Mouse (Mus musculus) cerebellum, adult (tissue): ENCODE results near the gene Ehd4.

Experiments used
- ATAC-seq: cut with Nextera tagmentation; 2 replicates; pipeline ENCODE4 v1.9.2; 2017; ENCODE audit warnings: mild to moderate bottlenecking, moderate library complexity, mixed read lengths; ENCODE audit not compliant: insufficient number of reproducible peaks, low FRiP score, low TSS enrichment

The Ehd4 gene

DNA sequence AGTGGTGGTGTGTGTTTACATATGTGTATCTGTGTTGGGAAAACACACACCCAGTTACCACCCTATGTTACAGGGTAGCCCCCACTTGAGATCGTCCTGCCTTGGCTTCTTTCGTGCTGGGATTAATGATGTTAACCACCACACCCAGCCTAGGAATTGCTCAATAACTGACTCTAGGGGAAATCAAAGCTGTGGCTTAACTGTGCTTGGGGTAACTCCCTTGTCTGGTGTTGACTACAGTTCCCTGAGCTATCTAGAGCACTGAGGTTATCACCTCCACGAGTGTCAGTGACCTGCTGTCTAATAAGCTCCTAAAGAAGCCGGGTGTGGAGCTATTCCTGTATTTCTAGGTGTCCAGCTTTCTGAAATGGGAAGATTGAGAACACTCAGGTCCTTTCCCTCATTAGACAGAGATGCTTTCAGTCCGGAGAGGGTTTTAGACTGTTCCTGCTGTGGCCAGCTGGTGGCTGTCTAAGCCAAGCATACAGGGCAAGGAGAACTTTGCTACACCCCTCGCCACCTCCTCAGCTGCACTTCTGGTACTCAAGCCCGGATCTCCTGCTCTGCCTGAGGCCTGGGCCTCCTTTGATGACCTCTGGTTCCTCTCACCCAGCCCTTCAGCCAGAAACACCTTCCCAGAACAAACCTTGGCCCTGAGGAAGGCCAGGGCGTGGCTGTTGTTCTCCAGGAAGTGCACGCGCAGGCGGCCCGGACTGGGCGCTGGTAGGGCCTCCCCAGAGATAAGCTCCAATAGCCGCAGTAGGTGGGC, 69.6 kb downstream of the Ehd4 start:
- ATAC-seq = no peak

DNA sequence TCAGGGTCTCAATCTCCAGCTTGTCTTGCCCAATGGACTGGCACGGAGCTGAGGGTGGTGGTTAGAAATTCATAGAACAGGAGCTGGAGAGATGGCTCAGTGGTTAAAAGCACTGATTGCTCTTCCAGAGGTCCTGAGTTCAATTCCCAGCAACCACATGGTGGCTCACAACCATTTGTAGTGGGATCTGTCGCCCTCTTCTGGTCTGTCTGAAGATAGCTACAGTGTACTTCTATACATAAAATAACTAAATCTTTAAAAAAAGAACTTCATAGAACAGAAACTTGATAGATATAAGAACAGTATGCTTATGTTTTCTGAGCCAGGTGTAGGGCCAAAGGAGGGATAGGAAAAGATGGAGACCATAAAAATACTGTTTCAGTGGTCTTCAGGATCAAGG, 72.0 kb downstream of the Ehd4 start:
- no peak for ATAC-seq

DNA sequence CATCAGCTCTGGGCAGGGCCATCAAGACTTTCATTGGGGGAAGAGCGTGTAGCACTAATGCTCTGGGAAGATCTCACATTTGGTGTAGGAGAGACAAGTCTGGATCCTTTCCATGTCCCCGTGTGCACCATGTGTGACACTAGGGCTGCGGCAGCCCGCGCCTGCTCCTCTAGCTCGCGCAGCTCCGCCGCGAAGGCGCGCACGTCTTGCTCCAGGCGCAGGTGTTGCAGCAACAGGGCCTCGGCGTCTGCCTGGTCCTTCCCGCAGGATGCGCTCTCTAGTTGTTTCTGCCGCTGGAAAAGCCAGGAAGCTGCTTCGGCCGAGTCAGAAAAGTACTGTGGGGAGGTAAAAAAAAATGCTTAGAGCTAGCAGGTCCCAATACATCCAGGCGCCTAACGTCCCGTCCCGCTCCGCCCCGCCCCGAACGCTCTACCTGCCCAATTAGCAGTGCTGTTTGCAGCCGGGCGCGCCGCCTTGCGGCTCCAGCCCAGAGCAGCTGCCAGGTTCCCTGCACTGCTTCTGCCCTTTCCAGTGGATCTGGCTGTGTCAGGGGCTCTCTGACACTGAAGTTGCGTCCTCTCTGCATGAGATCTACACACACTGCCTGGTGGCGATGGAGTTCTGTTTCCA, 78.2 kb downstream of the Ehd4 start:
- ATAC-seq = peak; percentile 67

DNA sequence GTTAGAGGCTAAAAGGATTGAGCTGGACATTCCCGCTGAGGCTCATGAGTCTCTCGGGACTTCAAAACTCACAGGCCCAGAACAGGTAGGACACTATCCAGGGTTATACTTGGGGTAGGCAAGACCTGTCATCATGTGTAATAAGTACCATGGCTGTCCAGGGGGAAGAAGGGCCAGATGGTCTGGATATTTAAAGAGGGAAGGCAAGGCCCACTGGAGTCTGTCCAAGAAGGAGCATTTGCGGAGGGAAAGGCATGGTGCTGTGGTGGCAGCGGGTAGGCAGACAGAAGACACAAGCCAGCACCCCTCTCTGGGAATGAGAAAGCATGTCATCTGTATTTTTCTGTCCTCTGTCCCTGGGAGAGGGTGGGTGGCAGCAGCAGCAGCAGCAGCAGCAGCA, 80.3 kb downstream of the Ehd4 start:
- no peak for ATAC-seq

DNA sequence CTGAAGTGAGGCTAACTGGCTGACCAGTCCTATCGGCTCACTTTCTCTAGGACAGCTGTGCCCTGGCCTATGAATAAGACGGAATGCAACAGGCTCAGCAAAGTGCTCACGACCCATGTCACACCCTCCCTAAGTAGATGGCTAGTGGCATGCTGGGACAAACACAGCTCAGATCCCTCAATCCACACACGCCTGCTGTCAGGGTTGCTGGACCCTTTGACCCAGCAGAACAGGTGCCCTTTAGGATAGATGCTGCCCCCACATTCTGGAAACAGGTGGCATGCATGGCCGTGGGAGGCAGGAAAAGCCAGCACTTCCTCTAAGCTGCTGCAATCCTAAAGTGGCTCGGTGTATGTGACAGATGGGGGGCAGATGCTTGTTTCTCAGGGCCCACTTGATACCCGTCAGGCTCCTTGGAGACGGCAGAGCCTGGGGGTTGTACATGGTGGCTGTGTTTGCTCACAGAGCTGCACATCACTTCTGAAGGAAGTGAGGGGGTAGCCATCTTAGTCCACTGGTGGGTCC, 84.9 kb downstream of the Ehd4 start:
- ATAC-seq = no peak

DNA sequence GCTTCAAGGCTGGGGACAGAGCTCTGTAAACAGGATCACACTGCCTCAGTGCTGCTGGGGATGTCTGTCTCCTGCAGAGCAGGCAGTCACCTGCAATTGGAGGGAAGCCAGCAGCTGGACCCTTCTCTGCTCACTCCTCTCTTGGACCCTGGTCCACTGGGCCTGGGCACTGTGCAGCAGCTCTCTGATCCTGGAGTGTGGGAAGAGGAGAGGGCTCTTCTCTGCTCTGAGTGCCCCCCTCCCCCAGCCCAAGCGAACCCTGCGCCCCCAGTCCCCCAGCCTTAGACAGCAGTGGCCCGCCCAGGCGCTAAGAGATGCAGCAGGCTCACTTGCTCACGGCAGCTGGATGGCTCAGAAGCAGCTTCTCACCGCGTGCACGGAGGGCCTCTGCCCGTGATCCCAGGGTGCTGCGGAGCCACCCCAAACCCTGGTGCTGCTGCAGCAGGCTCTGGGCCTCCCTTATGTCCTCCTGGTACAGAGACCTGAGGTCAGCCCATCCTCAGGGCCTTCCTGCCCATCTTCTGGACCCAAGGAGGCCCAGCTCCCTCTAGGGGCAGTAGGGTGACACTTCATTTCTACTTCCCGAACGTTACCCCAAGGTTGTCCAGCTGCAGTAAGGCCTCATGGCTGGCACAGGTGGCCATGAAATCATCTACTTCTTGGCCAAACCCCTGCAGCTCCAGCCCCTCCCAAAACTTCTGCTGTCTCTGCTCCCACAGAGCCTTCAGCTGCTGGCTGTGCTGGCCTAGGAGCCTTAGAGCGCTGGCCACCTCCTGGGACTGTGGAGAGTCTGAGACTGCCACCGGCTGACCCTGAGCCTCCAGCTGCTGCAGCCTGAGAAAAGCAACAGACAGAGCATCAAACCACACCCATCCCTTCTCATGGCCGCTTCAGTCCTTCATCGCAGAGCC, 85.6 kb downstream of the Ehd4 start:
- peak; percentile 47; the same call in 1 of the 2 replicates for ATAC-seq

DNA sequence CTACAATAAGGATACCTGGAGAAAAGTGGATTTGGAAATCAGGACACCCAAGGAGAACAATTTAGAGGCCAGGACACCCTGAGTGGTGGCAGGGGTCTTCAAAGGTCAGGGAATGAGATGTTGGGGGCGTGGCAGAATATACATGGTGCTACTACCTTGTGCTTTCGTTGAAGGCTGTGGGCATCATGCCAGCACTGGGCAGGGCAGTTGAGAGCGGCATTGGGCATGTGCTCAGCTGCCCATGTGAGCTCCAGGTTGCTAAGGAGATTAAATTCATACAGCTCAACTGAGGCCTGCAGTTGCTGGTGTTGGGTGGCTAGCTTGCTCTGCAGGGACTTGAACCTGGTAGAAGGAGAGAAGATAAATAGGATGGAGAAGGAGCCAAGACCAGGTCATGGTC, 88.2 kb downstream of the Ehd4 start:
- no peak for ATAC-seq

DNA sequence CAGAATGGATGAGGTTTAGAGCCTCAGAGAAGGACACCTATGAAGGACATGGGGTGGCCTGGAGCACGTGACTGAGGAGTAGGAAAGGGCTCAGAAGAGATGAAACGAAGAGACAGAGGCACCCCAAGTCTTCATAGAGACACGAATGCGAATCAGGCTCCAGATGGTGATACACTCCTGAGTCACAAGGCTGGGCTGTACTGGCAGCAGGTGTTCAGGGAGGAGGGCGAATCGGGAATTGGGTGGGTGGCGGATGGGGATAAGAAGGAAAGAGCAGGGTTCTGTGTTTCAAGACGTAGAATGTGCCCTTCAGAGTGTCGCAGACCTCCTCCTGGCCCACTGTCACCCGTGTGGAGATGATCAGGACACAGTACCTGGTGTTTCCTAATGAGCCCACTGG, 89.2 kb downstream of the Ehd4 start:
- ATAC-seq = no peak

DNA sequence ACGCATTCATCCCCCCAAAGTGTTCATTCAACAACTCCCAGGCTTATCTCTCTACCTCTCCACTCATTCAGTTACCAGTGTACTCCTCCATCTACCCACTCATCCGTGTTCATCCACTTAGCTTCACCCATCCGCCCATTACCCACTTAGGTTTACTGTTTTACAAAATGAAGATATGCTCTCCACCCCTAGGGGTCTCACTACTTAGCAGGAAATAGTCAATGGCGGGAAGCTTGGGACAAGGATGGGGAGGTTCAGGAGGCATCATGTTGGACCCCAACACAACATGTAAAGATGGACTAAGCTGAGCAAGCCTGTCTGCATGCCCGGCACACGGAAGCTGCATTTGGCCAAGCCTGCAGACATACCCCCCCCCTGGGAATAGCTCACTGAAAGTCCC, 89.8 kb downstream of the Ehd4 start:
- ATAC-seq = no peak

DNA sequence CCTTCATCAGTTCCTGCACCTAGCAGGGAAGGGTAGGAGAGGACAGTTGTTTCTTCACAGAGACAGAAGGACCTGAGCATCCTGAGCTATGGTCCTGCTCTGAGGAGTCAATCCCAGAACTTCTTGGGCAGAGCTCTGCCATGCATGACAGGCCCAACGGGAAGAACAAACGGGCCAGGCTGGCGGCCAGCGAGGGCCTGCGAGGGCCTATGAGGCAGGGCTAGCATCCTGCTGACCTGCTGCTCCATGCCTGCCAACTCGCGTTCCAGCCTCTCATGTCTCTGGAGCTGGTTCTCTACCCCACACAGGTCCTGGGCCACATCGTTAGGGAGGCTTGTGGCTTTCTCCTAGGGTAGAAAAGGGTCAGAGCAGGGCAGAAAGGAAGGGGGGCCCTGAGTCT, 92.2 kb downstream of the Ehd4 start:
- no peak for ATAC-seq

DNA sequence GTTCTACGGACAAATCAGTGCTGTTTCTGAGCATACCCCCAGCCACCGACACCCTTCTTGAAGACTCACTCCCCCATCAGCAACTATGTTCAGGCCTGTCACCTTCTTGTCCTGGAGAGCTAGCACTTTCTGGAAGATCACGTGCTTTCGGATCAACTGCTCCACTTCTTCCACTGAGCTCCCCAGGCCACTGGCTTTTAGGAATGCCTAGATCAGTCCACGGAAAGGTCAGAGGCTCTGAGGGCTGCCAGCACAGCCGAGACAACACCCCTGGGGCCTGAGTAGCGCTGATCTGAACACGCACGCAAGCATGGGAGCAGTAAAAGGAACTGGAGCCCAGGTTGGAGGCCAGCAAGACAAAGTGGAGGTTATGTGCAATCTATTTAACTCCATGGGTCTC, 93.8 kb downstream of the Ehd4 start:
- no peak for ATAC-seq

DNA sequence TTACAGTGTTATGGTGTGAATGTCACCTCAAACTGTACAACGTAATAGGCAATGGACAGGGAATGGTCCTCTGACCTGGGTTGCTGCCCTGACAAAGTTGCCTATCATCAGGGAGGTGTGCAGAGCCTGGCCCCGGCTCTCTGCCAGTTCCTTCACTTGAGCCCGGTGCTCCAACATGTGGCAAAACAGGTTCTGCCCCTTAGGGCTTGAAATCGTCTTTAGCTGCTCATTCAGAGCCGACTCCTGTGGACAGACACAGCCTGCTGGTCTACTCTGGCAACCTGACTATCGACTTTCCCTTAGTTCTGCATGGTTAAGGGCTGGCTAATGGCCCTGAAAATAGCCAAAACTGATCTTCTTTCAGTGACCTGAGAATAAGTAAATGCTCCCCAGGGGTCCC, 94.2 kb downstream of the Ehd4 start:
- ATAC-seq = no peak

DNA sequence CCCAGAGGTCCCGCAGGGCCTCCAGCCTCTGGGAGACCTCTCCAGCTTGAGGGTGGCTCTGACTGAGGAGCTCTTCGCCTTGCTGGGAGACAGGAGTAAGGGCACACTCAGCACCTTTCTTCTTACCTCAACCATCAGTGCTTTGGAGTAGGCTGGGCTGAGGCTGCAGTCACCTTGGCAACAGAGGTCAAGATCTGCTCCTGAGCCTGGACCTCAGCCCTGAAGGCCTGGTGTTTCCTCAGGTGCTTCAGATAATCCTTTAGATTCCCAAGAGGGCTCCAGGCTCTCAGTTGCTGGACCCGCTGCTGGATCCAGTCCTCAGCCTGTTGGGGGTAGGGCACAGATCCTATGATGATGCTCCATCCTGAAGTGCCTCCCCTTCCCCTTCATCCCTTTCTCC, 94.9 kb downstream of the Ehd4 start:
- ATAC-seq = no peak

DNA sequence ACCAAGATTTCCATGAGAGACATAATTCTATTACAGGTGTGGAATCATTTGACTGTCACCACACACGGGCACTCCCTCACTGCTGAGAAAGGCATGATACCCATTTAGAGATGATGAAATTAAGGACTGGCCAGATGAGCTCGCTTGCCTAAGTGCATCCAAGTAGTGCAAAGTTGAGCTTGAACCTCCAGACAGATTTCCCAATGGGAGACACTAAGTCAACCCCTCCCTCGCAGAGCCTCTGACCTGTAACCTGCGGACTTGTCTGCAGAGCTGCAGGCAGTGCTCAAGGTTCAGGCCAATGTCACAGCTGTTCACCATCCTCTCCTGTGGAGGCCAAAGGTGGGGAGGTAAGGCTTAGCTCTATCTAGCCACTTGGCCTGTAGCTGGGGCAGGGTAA, 95.6 kb downstream of the Ehd4 start:
- no peak for ATAC-seq

DNA sequence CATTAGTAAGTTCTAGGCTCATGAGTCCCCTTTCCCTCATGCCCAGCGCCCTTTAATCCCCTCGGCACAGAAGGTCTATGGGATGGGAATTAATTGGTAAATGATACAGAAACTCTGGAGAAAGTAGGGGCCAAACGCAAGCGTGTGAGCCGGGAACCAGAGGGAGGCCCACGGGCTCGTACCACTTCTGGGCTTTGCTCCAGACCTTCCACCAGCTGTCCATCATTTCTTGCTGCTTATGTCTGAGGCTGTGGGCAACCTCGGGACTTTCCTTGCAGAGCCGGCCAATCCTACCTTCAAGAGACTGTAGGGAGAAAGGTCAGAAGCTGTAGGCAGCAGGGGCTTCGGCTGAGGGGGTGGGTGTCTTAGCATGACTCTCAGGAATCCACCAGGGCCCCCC, 98.5 kb downstream of the Ehd4 start:
- ATAC-seq = no peak

DNA sequence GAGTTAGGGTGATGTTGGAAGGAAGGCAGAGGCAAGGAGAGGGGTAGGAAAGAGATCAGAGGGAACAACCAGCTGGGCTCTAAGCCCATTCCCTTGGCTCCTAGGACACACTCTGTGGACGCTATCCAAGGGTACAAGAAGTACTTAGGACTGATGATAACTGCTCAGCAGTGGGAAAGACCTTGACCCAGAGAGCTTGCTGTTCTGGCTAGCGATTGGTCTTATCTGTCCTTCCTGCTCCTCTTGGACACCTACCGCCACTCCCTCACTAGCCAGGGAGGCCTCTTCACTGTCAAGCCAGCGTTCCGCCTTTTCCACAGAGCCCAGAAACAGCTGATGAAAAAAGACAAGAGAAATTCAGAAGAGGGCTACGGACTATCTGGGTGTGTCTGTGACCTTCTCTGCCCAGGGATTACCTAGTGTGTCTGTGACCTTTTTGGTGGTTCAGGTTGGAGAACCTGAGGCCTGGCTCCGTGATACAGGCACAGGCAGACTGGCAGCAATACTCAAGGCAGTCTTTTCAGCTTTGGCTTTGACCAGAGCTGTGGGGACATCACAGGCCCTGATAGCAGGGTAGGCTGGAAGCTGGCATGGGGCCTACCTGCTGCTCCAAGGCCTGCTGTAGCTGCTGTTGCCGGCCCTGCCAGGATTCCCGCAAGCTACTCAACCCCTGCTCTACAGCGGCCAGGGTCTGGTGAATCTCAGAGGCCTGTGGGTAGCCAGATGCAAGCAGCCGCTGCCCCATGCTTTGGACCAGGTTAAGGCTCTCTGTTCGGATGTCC, 99.4 kb downstream of the Ehd4 start:
- ATAC-seq = no peak

DNA sequence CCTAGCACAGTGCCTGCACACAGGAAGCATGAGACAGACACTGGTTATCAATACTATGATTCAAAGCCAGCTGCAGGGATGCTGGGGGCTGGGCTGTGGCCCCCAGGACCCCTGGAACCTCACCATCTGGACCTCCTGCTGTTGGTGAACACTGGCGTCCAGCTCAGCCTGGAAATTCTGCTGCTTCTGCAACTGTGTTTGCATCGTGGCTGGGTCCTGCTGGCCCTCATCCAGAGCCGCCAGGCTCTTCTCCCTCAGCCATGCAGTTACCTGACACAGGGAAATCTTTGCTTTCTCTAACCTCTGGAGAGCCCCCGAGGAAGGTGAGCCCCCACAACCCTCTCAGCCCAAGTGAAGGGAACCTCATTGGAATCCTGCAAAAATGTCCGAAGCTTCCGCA, 103.0 kb downstream of the Ehd4 start:
- ATAC-seq = no peak

DNA sequence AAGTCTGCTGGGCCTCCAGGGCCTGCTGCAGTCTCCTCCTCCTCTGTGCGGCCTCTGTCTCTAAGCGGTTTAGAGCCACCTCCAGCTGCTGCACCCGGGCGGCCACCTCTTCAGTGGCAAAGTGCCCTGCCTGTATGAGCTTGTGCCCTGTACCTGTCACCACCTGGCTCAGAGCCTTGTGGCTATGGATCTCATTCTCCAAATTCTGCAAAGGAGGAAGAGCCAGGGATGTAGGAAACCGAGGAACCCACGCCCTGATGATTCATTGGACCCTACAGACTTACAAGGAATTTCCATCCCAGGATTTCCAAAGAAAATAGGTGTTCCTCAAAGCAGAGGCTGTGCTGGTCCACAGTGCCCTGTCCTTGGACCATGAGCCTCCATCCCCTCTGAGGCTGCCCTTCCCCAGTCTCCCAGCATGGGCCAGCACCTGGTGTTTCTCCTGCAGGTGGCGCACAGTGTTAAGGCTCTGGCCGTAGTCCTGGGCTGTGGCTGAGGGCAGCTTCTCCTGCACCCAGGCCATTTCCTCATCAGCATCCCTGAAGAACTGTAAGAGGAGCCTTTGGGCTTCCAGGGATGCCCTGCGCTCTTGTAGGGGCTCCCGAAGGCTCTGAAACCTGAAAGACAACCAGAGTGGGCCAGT, 104.7 kb downstream of the Ehd4 start:
- ATAC-seq = no peak

DNA sequence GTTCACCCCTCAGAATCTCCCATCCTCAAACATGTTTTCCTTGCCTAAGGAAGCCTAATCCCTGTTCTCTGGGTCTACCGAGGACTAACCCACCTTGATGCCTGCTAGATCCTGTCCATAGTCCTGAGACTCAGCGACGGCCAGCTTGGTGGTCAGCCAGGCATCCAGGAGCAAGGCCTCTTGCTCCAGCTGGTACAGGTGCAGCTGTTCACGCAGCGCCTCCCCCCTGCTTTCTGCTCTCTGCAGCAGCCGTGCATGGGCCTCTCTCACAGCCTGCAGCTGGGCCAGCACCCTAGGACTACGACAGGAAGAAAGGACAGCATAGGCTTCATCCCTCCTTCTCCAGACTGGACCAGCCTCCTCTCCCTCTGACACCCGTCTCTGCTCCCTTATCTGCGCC, 106.2 kb downstream of the Ehd4 start:
- no peak for ATAC-seq
